Mouse (Mus musculus) limb, embryonic 12.5 days (tissue): Measurements from ENCODE around the gene Eif5b. TPM values are rescaled to one million over a fixed set of nuclear protein-coding genes. Genes with fewer than 3 reads are reported as not detected.
"Not testable (repeated sequence)": the region's sequence is repeated elsewhere in the genome, so short reads cannot be mapped to it uniquely, and the experiment has no call there.

Source experiments
- ATAC-seq: fragments of 200-750 bp; cut with Nextera tagmentation; 2 replicates; pipeline ENCODE4 v1.8.0; 2017; ENCODE audit warnings: low read depth, moderate TSS enrichment; ENCODE audit not compliant: insufficient number of reproducible peaks, insufficient read depth, low FRiP score, low TSS enrichment
- H3K27ac ChIP-seq: fragments of 300-500 bp; sonication (generic); 2 replicates; pipeline ENCODE4 v1.5.1; 2016; ENCODE audit warnings: mild to moderate bottlenecking, moderate library complexity
- H3K27me3 ChIP-seq: fragments of 300-500 bp; sonication (generic); 2 replicates; pipeline ENCODE4 v1.6.1; 2016; ENCODE audit warnings: mild to moderate bottlenecking, moderate library complexity
- H3K36me3 ChIP-seq: fragments of 300-500 bp; sonication (generic); 2 replicates; pipeline ENCODE4 v1.6.1; 2016; ENCODE audit warnings: mild to moderate bottlenecking, moderate library complexity
- H3K4me1 ChIP-seq: fragments of 300-500 bp; sonication (generic); replicated peaks from 2 replicates; pipeline ENCODE4 v1.6.1; 2016
- H3K4me2 ChIP-seq: fragments of 300-500 bp; sonication (generic); 2 replicates; pipeline ENCODE4 v1.6.1; 2016; ENCODE audit warnings: mild to moderate bottlenecking, moderate library complexity
- H3K4me3 ChIP-seq: fragments of 300-500 bp; sonication (generic); replicated peaks from 2 replicates; pipeline ENCODE4 v1.5.1; 2016; ENCODE audit warnings: mild to moderate bottlenecking
- H3K9ac ChIP-seq: fragments of 300-500 bp; sonication (generic); replicated peaks from 2 replicates; pipeline ENCODE4 v1.6.1; 2016; ENCODE audit warnings: mild to moderate bottlenecking, moderate library complexity
- H3K9me3 ChIP-seq: fragments of 300-500 bp; sonication (generic); 2 replicates; pipeline ENCODE4 v1.6.1; 2016; ENCODE audit warnings: mild to moderate bottlenecking, moderate library complexity
- WGBS: fragments of 180-500 bp; shearing (Covaris S2); methylation state at CpG from one replicate; pipeline ENCODE4 v1.1.7; 2016; 5-methylcytosine and 5-hydroxymethylcytosine counted together
- polyA plus RNA-seq: library from polyadenylated mRNA; unstranded; fragments of >200 nt; fragmentation: Nextera tagmentation; extraction: Ambion mirVana; gene quantifications from 2 replicates; pipeline ENCODE4 v1.2.1, GENCODE M21; 2016

The Eif5b gene
- polyA plus RNA-seq, 1 experiment from 2014 or later = 34.0 TPM

DNA sequence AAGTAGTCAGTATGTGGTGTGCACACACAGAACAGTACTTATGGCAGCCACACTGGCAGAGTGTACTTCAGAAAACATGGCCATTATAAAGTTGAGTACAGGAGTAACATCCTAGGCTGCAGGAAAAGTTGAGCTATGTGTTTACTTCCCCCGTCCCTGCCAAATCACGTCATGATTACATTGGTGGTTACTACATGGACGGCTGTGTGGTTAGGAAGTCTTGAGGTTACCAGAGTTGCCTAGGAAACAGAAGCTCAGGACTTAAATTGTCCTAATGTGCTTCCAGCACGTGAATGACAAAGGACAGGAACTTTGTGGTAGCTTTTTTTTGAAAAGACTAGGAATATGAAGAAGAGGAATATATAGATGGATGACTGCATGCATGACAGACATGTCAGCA, 51.8 kb downstream of the Eif5b start:
- WGBS = 80% methylated on average over 4 of the region's 4 CpGs

DNA sequence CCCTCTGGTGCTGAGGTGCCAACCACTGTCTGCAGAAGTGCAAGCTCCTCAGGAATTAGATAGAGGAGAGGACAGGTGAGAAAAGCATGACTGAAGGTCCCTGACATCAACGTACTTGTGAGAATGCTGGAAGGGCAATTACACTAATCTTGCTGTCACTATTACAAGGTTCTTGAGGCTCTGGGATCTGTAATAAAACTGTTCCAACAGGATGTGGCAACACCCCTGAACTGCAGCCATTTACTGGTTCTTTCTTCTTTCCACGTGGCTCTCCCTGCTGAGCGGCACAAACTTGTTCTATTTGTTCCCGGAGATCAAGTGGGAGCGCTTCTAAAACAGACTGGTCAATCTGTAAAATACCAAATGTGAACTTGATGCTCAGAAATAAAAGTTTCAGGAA, 57.4 kb downstream of the Eif5b start:
- H3K36me3 ChIP-seq = peaks cover 89% of the 10 kb centered on the region
- H3K27ac ChIP-seq = no peak overlapping the region
- H3K4me2 ChIP-seq = no peak overlapping the region
- no peaks in the 10 kb centered on the region for H3K27me3 ChIP-seq
- H3K4me1 ChIP-seq = no peaks in the 10 kb centered on the region
- no peak overlapping the region for H3K4me3 ChIP-seq
- ATAC-seq = no peak
- no peak overlapping the region for H3K9ac ChIP-seq
- no peaks in the 10 kb centered on the region for H3K9me3 ChIP-seq
- 84% methylated on average over 5 of the region's 5 CpGs for WGBS

More for the DNA sequence above, 51.8 kb downstream of the Eif5b start:
- Histone ChIP-seq H3K36me3 (peaks cover 97% of the 10 kb centered on the region), H3K9ac (no peak overlapping the region), H3K4me2 (no peak overlapping the region), H3K4me3 (no peak overlapping the region), H3K27me3 (no peaks in the 10 kb centered on the region), H3K9me3 (no peaks in the 10 kb centered on the region), H3K4me1 (no peaks in the 10 kb centered on the region), H3K27ac (no peak overlapping the region)
- no peak for ATAC-seq

DNA sequence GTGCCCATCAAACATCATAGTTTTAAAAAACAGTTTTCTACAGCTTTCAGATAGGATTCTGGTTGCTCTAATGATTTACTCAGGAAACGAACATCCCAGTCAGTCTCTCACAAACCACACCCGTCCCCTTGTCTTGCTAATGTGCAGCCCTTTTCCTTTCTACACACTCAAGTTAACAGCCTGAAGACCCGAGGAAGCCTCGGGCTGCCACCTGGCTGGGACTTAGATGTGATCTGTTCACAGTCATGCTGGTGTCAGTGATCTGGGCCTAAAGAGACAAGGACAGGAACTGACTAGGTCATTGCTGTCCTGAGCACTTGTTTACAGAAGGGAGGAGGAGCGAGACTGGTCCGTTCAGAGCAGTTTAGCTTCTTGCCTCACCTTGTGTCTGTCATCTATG, 60.6 kb downstream of the Eif5b start:
- Histone ChIP-seq H3K4me2 (no peak overlapping the region), H3K4me1 (no peaks in the 10 kb centered on the region), H3K9ac (no peak overlapping the region), H3K9me3 (no peaks in the 10 kb centered on the region), H3K4me3 (no peak overlapping the region), H3K27ac (no peak overlapping the region), H3K27me3 (no peaks in the 10 kb centered on the region), H3K36me3 (peaks cover 84% of the 10 kb centered on the region)
- ATAC-seq = no peak
- WGBS = 78% methylated on average over 6 of the region's 6 CpGs

- not testable (repeated sequence) for H3K4me2 ChIP-seq, H3K4me3 ChIP-seq, ATAC-seq, H3K27me3 ChIP-seq, H3K27ac ChIP-seq, H3K4me1 ChIP-seq, H3K9me3 ChIP-seq, H3K9ac ChIP-seq
- H3K36me3 ChIP-seq = peaks cover 77% of the 10 kb centered on the region
- 97% methylated on average over 2 of the region's 2 CpGs for WGBS
Measured at GRCm38 (mm10) chr1:38062156-38062555, 64.3 kb downstream of the Eif5b start.

- no peaks in the 10 kb centered on the region for H3K27me3 ChIP-seq
- H3K9ac ChIP-seq = no peak overlapping the region
- H3K36me3 ChIP-seq = peaks cover 69% of the 10 kb centered on the region
- WGBS = 94% methylated on average over 10 of the region's 10 CpGs
- no peaks in the 10 kb centered on the region for H3K4me1 ChIP-seq
- no peak overlapping the region for H3K27ac ChIP-seq
- H3K4me2 ChIP-seq = no peak overlapping the region
- no peaks in the 10 kb centered on the region for H3K9me3 ChIP-seq
- no peak overlapping the region for H3K4me3 ChIP-seq
- no peak for ATAC-seq
Measured at GRCm38 (mm10) chr1:38067276-38067675, 69.5 kb downstream of the Eif5b start.

DNA sequence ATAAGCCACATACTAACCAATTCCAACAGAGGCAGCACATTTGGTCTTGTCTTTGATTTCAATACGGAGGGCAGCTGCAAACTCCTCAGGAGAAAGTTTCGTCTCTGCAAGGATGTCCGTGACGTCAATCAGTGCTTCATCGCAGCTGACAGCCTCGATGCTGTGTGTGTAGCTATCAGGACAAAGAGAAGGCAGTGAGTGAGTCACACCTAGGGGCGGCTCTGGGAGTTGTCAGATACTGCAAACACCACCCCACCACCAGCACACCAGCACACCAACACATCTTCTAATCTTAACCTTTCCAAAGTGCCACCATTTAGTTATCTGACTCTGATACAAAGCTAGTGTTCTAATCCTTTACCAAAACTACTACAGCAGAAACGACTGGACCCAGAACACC, 73.5 kb downstream of the Eif5b start:
- no peaks in the 10 kb centered on the region for H3K4me1 ChIP-seq
- 85% methylated on average over 8 of the region's 8 CpGs for WGBS

GRCm38 (mm10) chr1:38081316-38081715, 83.5 kb downstream of the Eif5b start:
- H3K27ac ChIP-seq = no peak overlapping the region
- H3K4me2 ChIP-seq = no peak overlapping the region
- no peaks in the 10 kb centered on the region for H3K9me3 ChIP-seq
- H3K9ac ChIP-seq = no peak overlapping the region
- no peaks in the 10 kb centered on the region for H3K27me3 ChIP-seq
- 78% methylated on average over 8 of the region's 8 CpGs for WGBS
- no peak overlapping the region for H3K4me3 ChIP-seq
- ATAC-seq = no peak
- H3K36me3 ChIP-seq = peaks cover 49% of the 10 kb centered on the region
- H3K4me1 ChIP-seq = no peaks in the 10 kb centered on the region

More for the DNA sequence above, 73.5 kb downstream of the Eif5b start:
- no peak overlapping the region for H3K9ac ChIP-seq
- ATAC-seq = no peak
- H3K4me3 ChIP-seq = no peak overlapping the region
- H3K27ac ChIP-seq = no peak overlapping the region
- H3K9me3 ChIP-seq = no peaks in the 10 kb centered on the region
- no peaks in the 10 kb centered on the region for H3K27me3 ChIP-seq
- peaks cover 61% of the 10 kb centered on the region for H3K36me3 ChIP-seq
- no peak overlapping the region for H3K4me2 ChIP-seq

GRCm38 (mm10) chr1:38103214-38103613, 105.4 kb downstream of the Eif5b start:
- H3K9ac ChIP-seq = no peak overlapping the region
- H3K9me3 ChIP-seq = no peaks in the 10 kb centered on the region
- 85% methylated on average over 1 of the region's 1 CpGs for WGBS
- H3K27me3 ChIP-seq = no peaks in the 10 kb centered on the region
- H3K36me3 ChIP-seq = peaks cover 49% of the 10 kb centered on the region
- no peaks in the 10 kb centered on the region for H3K4me1 ChIP-seq
- H3K27ac ChIP-seq = no peak overlapping the region
- no peak overlapping the region for H3K4me3 ChIP-seq
- no peak for ATAC-seq
- H3K4me2 ChIP-seq = no peak overlapping the region

DNA sequence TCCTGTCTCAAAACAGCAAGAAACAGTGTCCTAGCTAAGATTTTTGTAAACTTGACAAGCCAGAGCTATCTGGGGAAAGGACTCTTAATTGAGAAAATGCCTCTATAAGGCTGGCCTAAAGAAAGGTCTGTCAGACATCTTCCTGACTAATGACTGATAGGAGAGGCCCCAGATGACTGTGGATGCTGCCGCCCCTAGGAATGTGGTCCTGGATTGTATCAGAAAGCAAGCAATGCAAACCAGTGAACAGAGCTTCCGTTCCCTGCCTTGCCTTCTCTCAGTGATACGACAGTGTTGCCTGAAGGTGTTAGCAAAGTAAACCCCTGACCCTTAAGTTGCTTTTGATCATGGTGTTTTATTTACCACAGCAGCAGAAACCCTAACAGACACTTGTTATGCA, 106.0 kb downstream of the Eif5b start:
- 32% methylated on average over 3 of the region's 3 CpGs for WGBS
- Histone ChIP-seq H3K4me2 (no peak overlapping the region), H3K27me3 (no peaks in the 10 kb centered on the region), H3K27ac (no peak overlapping the region), H3K4me1 (no peaks in the 10 kb centered on the region), H3K36me3 (peaks cover 43% of the 10 kb centered on the region; the same call in 1 of the 2 replicates), H3K9me3 (no peaks in the 10 kb centered on the region), H3K9ac (no peak overlapping the region), H3K4me3 (no peak overlapping the region)
- no peak for ATAC-seq

Other genes starting within 250 kb of the Eif5b start
- gene Tsga10, start 131.6 kb upstream of the Eif5b start, polyA plus RNA-seq = 6.0 and 6.7 TPM in 2 replicates
- 8.5 and 9.4 TPM in 2 replicates for gene Lipt1, start 126.3 kb upstream of the Eif5b start, polyA plus RNA-seq
- 24.3 TPM in 2 replicates for gene Mitd1, start 107.6 kb upstream of the Eif5b start, polyA plus RNA-seq
- gene Mrpl30, start 107.5 kb upstream of the Eif5b start, polyA plus RNA-seq = 232 and 238 TPM in 2 replicates
- gene Lyg2, start 81.5 kb upstream of the Eif5b start, polyA plus RNA-seq = not detected in 2 replicates
- gene Lyg1, start 40.3 kb upstream of the Eif5b start, polyA plus RNA-seq = not detected in 2 replicates
- 139 and 156 TPM in 2 replicates for gene Txndc9, start 117 bp upstream of the Eif5b start, polyA plus RNA-seq
- gene Rev1, start 131.8 kb downstream of the Eif5b start, polyA plus RNA-seq = 43.2 and 47.7 TPM in 2 replicates